Mouse (Mus musculus): ENCODE results near the gene Chmp5.

DNA sequence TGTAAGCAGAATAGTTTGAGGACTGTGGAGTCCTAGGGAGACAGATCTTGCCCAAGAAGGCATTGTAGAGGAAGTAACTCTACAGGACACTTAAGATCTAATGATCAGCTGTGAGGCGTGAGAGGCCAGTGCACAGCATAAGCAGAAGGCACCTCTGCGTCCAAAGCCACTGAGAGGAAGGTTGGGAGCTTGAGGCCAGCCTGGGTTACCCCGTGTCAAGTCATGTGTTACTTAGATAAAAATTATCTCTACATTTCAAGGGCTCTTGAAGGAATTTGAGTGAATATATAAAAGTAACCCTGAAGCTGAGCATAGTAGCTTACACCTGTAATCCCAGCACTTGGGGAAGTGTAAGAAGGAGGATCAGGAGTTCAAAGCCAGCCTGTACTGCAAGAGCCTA is 65.1 kb downstream of the Chmp5 start:
- TF ChIP-seq CTCF (IDR thresholded peaks at IDR 0.05; ENCODE audit: insufficient read depth, low read length) = no peak
- TF ChIP-seq POLR2A (IDR thresholded peaks at IDR 0.05; ENCODE audit: borderline replicate concordance, extremely low read depth, low read depth, low read length) = no peak
